Mouse (Mus musculus): Measurements from ENCODE around the gene Fbxw16. TPM values are rescaled to one million over a fixed set of nuclear protein-coding genes. Genes with fewer than 3 reads are reported as not detected.

The Fbxw16 gene
- polyA plus RNA-seq (2014; fragmentation: Illumina TruSeq; extraction: RNeasy Lipid Tissue Mini Kit (QIAGEN cat#74804); ENCODE audit: low read depth, low replicate concordance), result not detected

DNA sequence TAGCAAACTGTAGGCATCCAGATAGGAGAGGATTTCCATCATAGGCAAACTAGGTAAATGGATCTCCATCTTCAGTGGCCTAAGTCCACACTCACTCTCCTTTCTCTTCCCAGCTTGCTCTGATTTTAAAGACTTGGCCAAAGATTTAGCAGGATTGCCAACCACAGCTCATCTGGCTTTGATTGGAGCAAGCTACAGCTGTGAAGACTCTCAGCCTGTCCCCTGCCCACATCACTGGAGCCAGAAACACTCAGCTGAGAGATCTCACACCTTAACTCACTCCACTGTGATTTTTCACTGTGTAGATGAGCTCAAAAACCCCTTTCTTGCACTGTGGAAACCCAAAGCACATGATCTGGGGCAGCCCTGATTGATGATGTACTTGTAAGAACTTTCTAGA is at the start of gene Fbxw16:
Gene Fbxw16, minus strand, starts transcription at position 101 of the 400 bp plus-strand sequence.

GRCm38 (mm10) chr9:109495775-109496174 is 46.8 kb upstream of the Fbxw16 start, which contains the start of gene Fbxw19:
TSS of gene Fbxw19 (minus strand) at chr9:109495875.

GRCm38 (mm10) chr9:109404196-109404595 is 44.7 kb downstream of the Fbxw16 start, which contains the start of gene Fbxw22:
TSS of gene Fbxw22 (minus strand) at chr9:109404296.

Other genes with a start within 250 kb of the Fbxw16 start
- not detected for gene Fbxw20, start 214.4 kb downstream of the Fbxw16 start, polyA plus RNA-seq (2014; fragmentation: Illumina TruSeq; extraction: RNeasy Lipid Tissue Mini Kit (QIAGEN cat#74804); ENCODE audit: low read depth, low replicate concordance)
- gene Fbxw14, start 161.5 kb downstream of the Fbxw16 start, polyA plus RNA-seq (2014; fragmentation: Illumina TruSeq; extraction: RNeasy Lipid Tissue Mini Kit (QIAGEN cat#74804); ENCODE audit: low read depth, low replicate concordance), result not detected
- gene Fbxw28, start 109.5 kb downstream of the Fbxw16 start, polyA plus RNA-seq (2014; fragmentation: Illumina TruSeq; extraction: RNeasy Lipid Tissue Mini Kit (QIAGEN cat#74804); ENCODE audit: low read depth, low replicate concordance), result not detected
- gene Fbxw22, start 44.8 kb downstream of the Fbxw16 start, polyA plus RNA-seq (2014; fragmentation: Illumina TruSeq; extraction: RNeasy Lipid Tissue Mini Kit (QIAGEN cat#74804); ENCODE audit: low read depth, low replicate concordance), result not detected
- not detected for gene Fbxw19, start 46.7 kb upstream of the Fbxw16 start, polyA plus RNA-seq (2014; fragmentation: Illumina TruSeq; extraction: RNeasy Lipid Tissue Mini Kit (QIAGEN cat#74804); ENCODE audit: low read depth, low replicate concordance)
- not detected for gene Fbxw15, start 119.1 kb upstream of the Fbxw16 start, polyA plus RNA-seq (2014; fragmentation: Illumina TruSeq; extraction: RNeasy Lipid Tissue Mini Kit (QIAGEN cat#74804); ENCODE audit: low read depth, low replicate concordance)
- not detected for gene Fbxw24, start 176.9 kb upstream of the Fbxw16 start, polyA plus RNA-seq (2014; fragmentation: Illumina TruSeq; extraction: RNeasy Lipid Tissue Mini Kit (QIAGEN cat#74804); ENCODE audit: low read depth, low replicate concordance)
- not detected for gene Fbxw25, start 215.5 kb upstream of the Fbxw16 start, polyA plus RNA-seq (2014; fragmentation: Illumina TruSeq; extraction: RNeasy Lipid Tissue Mini Kit (QIAGEN cat#74804); ENCODE audit: low read depth, low replicate concordance)